Comparison of ENCODE assay signal across 17 mouse cellular contexts in the genomic region with DNA sequence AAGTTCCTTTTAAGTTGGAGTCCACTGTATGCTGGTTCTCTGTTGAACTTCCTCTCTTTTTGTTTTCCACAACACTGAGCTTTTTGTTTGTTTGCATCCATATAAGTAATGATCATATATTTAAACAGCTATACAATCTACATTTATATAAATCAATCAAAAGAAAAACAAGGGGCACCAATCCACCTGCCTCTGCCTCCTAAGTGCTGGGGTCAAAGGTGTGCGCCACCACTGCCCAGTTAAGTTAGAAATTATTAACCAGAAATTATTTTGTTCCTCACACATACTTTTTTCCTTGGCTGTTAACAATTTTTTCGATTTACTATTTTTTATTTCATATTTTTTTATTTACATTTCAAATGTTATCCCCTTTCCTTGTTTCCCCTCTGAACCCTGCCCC.
"Had no signal": no experiment of that assay in that cellular context is flagged by ENCODE, and none has a peak within 500 bp of the region (broad histone marks: within the 10 kb centered on the region; RNA-seq: fewer than 3 reads in every experiment).

No protein-coding gene starts in this region.

- ATAC-seq: midbrain, embryonic 16.5 days had no signal

- H3K9ac ChIP-seq: lung, embryonic 14.5 days; midbrain, embryonic 12.5 days; neural tube, embryonic 13.5 days; neural tube, embryonic 15.5 days; stomach, embryonic 15.5 days had no signal

- H3K4me2 ChIP-seq: lung, embryonic 14.5 days; midbrain, embryonic 12.5 days; neural tube, embryonic 13.5 days; neural tube, embryonic 15.5 days; stomach, embryonic 15.5 days had no signal

- H3K4me3 ChIP-seq: midbrain, embryonic 10.5 days; midbrain, embryonic 12.5 days; myocyte; neural tube, embryonic 13.5 days; neural tube, embryonic 15.5 days; stomach, embryonic 15.5 days had no signal

- H3K27ac ChIP-seq: midbrain, embryonic 10.5 days; midbrain, embryonic 12.5 days; neural tube, embryonic 13.5 days; neural tube, embryonic 15.5 days; stomach, embryonic 15.5 days; stomach, postnatal 0 days had no signal

- H3K4me1 ChIP-seq: stomach, embryonic 15.5 days had no signal

- DNase-seq: lung, adult 18-20 months; lung, embryonic 14.5 days; lung, postnatal 10 days; lung, postnatal 4 days; midbrain, embryonic 14.5 days; right cerebral cortex, postnatal 14 days; thymus, adult 2 months; thymus, postnatal 25 days; thymus, postnatal 4 days had no signal

- H3K9me3 ChIP-seq: midbrain, embryonic 10.5 days; midbrain, embryonic 12.5 days; neural tube, embryonic 13.5 days; neural tube, embryonic 15.5 days; stomach, embryonic 15.5 days had no signal

- H3K36me3 ChIP-seq: midbrain, embryonic 10.5 days; midbrain, embryonic 12.5 days; neural tube, embryonic 13.5 days; neural tube, embryonic 15.5 days; stomach, embryonic 15.5 days had no signal

- H3K27me3 ChIP-seq: midbrain, embryonic 12.5 days; neural tube, embryonic 13.5 days; neural tube, embryonic 15.5 days; stomach, embryonic 15.5 days had no signal
